Mouse (Mus musculus): Measurements from ENCODE around the gene Ybx2. TPM values are rescaled to one million over a fixed set of nuclear protein-coding genes. Genes with fewer than 3 reads are reported as not detected.

Ybx2 gene
- total RNA-seq, 2 experiments from 2014 or later = 14.4 to 21.8 TPM

GRCm38 (mm10) chr11:69930967-69931537 lies 4.5 kb upstream of the Ybx2 start:
- no peak for DNase-seq
- intact Hi-C loops (cut with DNase I) = loop anchor here (10.0 kb wide), 1 partner anchor 284 kb away; the partner anchor contains the start of gene Slc16a11

GRCm38 (mm10) chr11:69931769-69932168 lies 3.8 kb upstream of the Ybx2 start:
- intact Hi-C loops (cut with DNase I) = loop anchor here (10.0 kb wide), 1 partner anchor 283 kb away; the partner anchor contains the start of gene Slc16a11
- no peak for DNase-seq

DNA sequence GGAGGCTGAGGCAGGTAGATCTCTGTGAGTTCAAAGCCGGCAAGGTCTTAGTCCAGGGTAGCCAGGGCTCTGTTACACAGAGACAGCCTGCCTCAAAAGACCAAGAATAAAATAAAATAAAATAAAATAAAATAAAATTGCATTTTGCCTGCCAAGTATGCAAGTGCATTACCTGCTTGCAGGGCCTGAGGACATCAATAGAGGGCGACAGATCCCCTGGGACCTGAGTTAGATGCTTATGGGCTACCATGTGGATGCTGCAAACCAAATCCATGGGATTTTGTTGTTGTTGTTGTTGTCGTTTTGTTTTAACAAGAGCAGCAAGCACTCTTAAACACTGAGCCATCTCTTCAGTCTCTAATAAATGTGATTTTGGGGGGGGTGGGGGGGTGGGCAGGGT lies 3.3 kb upstream of the Ybx2 start:
- no peak for DNase-seq
- intact Hi-C loops (cut with DNase I) = loop anchor here (10.0 kb wide), 1 partner anchor 283 kb away; the partner anchor contains the start of gene Slc16a11

- no peak for DNase-seq
- intact Hi-C loops (cut with DNase I) = loop anchor here (10.0 kb wide), 1 partner anchor 282 kb away; the partner anchor contains the start of gene Slc16a11
Observed at GRCm38 (mm10) chr11:69933066-69933465, 2.5 kb upstream of the Ybx2 start.

DNA sequence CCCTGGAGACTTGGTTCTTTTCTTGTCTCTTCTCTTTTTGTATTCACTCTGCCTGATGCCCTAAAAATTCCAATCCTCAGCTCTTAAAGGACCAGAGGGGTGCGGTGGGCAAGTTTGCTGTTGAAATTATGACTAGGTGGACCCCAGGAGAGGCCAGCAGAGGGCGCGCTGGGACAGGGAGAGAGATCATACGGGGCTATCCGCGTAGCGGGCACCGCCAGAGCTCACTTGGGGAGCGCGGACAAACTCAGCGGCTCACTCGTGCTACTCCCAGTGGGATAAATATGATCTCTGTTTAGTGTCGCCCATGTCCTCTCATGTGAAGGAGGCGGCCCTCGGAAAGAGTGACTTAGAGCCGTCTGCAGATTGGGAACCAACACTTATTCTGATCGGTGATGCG lies 1.4 kb upstream of the Ybx2 start:
- peak; percentile 95 to 98 for DNase-seq
- intact Hi-C loops (cut with DNase I) = loop anchor here (1.0 to 10.0 kb wide), 3 partner anchors 14 to 281 kb away; partner anchors contain the start of genes Slc16a11 and Slc2a4

GRCm38 (mm10) chr11:69934681-69935080 lies 915 bp upstream of the Ybx2 start:
- intact Hi-C loops (cut with DNase I) = loop anchor here (1.0 to 10.0 kb wide), 3 partner anchors 14 to 280 kb away; partner anchors contain the start of genes Slc16a11 and Slc2a4
- no peak for DNase-seq

GRCm38 (mm10) chr11:69936156-69936555 lies 560 bp downstream of the Ybx2 start:
- intact Hi-C loops (cut with DNase I) = loop anchor here (10.0 kb wide), 1 partner anchor 279 kb away; the partner anchor contains the start of gene Slc16a11
- peak in 1 of 2 experiments; percentile 32 for DNase-seq

GRCm38 (mm10) chr11:69936714-69937347 lies 1.2 kb downstream of the Ybx2 start:
- intact Hi-C loops (cut with DNase I) = loop anchor here (10.0 kb wide), 1 partner anchor 278 kb away; the partner anchor contains the start of gene Slc16a11
- DNase-seq = peak in 1 of 2 experiments; percentile 37

GRCm38 (mm10) chr11:69937385-69937784 lies 1.8 kb downstream of the Ybx2 start:
- peak; percentile 72 to 75 for DNase-seq
- intact Hi-C loops (cut with DNase I) = loop anchor here (10.0 kb wide), 1 partner anchor 277 kb away; the partner anchor contains the start of gene Slc16a11

GRCm38 (mm10) chr11:69937834-69938233 lies 2.2 kb downstream of the Ybx2 start:
- intact Hi-C loops (cut with DNase I) = loop anchor here (10.0 kb wide), 1 partner anchor 277 kb away; the partner anchor contains the start of gene Slc16a11
- DNase-seq = no peak

GRCm38 (mm10) chr11:69938401-69938979 lies 2.9 kb downstream of the Ybx2 start:
- no peak for DNase-seq
- intact Hi-C loops (cut with DNase I) = loop anchor here (10.0 kb wide), 1 partner anchor 276 kb away; the partner anchor contains the start of gene Slc16a11

DNA sequence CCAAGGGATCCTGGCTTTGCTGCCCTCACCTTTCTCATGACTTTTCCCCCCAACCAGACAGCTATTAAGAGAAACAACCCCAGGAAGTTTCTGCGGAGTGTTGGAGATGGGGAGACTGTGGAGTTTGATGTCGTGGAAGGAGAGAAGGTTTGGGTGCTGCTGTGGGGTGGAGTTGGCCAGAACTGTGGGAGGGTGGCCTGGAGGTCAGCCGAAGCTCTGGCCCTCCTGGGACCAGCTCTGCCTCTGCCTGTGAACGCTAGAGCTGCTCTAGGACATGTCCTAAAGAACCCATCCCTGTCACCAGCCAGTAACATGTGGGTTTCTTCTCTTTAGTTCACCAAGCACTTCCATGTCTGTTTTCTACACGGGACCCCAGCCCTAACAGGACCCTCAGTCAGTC lies 3.6 kb downstream of the Ybx2 start:
- intact Hi-C loops (cut with DNase I) = loop anchor here (10.0 kb wide), 1 partner anchor 276 kb away; the partner anchor contains the start of gene Slc16a11
- peak in 1 of 2 experiments; percentile 32 for DNase-seq

- no peak for DNase-seq
- intact Hi-C loops (cut with DNase I) = loop anchor here (10.0 kb wide), 1 partner anchor 275 kb away; the partner anchor contains the start of gene Slc16a11
Observed at GRCm38 (mm10) chr11:69939731-69940130, 4.1 kb downstream of the Ybx2 start.

DNA sequence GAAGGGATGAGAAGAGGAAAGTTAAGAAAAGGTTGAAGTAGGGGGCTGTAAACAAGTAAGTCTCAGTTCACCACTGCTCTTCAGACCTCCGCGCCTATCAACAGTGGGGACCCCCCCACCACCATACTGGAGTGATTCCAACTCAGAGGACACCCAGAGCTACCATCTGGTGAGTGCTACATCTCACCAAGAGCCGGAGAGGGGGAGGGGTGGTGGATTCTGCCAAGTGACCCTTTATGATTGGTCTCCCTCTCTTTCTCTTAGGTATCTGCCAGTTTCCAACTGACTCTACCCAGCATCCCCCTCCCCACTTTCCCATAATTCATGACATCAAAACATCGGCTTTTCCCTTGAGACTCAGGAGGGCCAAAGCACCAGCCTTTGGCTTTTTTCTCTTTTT lies 5.4 kb downstream of the Ybx2 start:
- DNase-seq = no peak
- intact Hi-C loops (cut with DNase I) = no loop called here

DNA sequence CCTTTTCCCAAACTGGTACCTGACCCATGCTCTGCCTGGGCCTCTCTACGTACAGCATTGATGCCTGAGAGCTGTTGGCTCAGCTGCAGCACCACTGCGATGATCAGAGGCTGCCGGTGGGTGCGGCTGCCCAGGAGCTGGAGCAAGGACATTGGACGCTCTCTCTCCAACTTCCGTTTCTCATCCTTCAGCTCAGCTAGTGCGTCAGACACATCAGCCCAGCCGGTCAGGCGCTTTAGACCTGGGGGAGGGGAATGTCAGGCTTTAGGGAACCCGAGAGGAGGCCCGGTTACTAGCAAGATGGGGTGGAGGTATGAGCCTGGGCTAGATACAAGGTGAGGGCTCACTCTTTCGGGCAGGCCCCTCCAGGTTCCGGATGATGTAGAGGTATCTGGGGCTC lies 9.6 kb downstream of the Ybx2 start:
- intact Hi-C loops (cut with DNase I) = no loop called here
- no peak for DNase-seq

DNA sequence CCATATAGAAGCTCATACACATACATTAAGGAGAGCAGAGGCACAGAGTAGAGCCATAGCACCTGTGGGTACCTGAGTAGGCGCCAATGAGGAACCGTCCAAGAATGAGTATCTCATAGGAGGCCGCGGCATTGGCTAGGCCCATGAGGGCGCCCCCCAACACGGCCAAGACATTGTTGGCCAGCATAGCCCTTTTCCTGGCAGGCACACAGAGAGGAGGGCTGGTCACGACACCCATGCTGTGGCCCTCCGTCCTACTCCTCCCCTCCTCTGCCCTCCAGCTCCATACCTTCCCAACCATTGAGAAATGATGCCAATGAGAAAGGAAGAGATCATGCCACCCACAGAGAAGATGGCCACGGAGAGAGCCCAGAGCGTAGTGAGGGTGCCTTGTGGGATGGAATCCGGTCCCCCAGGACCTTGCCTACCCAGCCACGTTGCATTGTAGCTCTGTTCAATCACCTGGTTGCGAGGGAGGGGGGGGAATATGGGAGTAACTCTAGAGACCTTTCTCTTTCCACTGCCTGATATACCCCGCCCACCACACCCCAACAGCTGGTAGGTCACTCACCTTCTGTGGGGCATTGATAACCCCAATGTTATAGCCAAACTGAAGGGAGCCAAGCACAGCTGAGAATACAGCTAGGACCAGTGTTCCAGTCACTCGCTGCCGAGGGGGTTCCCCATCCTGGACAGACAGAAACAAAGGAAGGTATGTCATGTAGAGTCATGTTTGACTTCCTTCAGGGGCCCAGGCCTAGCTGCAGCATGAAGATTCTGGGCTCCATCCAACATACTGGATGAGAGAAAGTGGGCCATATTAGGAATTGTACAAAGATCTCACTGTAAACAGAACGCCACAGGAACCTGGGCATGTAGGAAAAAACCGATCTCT lies 10.6 kb downstream of the Ybx2 start:
- DNase-seq = no peak
- intact Hi-C loops (cut with DNase I) = no loop called here

DNA sequence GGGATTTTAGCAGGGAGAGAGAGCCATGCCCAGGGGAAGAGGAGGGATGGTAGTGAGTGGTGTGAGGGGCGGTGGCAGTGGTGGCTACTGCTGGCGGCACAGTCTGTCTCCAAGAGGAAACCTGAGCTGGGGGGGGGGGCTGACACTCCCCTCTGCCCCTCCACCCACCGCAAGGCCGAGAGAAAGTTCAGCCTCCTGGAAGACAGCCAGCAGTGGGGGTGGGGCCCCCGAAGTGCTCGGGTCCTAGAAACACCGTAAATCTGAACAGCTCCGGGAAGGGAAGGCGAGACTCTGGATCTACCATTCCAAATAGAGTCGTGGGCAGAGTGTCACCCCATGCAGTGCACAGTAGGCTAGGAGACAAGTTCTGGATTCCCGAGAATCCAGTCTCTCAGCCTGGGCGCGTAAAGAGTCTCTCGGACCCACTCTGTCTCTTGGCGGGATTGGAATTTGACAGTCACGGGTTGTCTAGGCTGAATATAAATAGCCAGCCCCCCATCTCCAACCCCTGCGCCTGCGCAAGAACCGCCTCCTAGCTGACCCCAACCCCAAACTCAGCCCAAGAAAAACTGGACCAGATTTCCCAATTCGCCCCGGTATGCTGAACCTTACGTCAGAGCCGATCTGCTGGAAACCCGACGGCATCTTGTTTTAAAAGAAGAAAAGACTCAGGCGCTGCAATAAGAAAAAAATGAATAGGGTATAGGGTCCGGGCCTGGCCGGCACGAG lies 11.9 kb downstream of the Ybx2 start:
- peak; percentile 70 to 81 for DNase-seq
- intact Hi-C loops (cut with DNase I) = loop anchor here (1.0 to 2.0 kb wide), 2 partner anchors 13 to 67 kb away; partner anchors contain the start of gene Kctd11

DNA sequence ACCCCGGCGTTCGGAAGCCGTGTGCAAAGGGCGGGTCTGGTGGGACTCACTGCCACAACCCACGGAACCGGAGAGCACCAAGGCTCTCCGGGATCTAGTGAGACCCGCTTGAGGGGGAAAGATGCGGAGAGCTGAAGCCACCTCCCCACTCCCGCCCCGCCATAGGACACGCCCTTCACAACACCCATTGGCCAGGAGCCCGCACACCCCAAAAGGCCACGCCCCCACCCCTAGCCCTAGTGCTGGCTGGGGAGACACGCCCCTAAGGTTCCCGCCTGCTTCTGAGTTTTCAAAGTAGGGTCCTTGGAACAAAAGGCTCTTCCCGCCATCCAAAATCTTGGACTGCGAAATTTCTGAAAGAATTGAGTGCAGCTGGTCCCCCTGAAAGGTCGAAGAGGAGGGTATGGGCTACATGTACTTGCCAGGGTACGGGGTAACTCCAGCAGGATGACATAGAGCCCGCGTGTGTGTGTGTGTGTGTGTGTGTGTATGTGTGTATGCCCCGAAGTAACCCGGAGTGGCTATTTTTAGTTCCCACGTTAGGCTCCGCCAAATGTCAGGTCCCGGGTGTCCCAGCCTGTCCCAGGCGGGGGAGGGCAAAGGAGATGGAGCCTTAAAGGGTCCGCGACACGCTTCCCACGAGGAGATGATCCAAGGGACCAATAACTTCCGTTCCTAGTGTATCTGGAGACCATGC lies 12.6 kb downstream of the Ybx2 start, which contains the start of gene Slc2a4:
Gene Slc2a4, minus strand, starts transcription at position 123 of the 697 bp plus-strand sequence.
- peak; percentile 92 to 96 for DNase-seq
- intact Hi-C loops (cut with DNase I) = loop anchor here (1.0 to 2.0 kb wide), 2 partner anchors 14 to 67 kb away; partner anchors contain the start of gene Kctd11

Data from heart, postnatal 14 days (tissue).